Mouse (Mus musculus) spleen, adult 2 months (tissue): ENCODE data around the gene Ncdn. TPM values are rescaled to one million over a fixed set of nuclear protein-coding genes. Genes with fewer than 3 reads are reported as not detected.

Source experiments
- DNase-seq, 2 experiments: peaks; one replicate each; pipeline versions ENCODE4 v3.0.0 to v3.0.0-alpha.2; 2012 to 2021; ENCODE audit warnings: low spot score in 2 of 2, low read depth in 1 of 2
- H3K27ac ChIP-seq: fragments of 200-500 bp; 2 replicates; pipeline ENCODE4 v1.5.1; 2012; ENCODE audit warnings: low read length, inconsistent platforms; ENCODE audit not compliant: insufficient read depth
- H3K27me3 ChIP-seq: fragments of 200-500 bp; 2 replicates; pipeline ENCODE4 v1.6.1; 2012; ENCODE audit warnings: mild to moderate bottlenecking, moderate library complexity, low read length, inconsistent platforms; ENCODE audit not compliant: control insufficient read depth, insufficient read depth
- H3K36me3 ChIP-seq: fragments of 200-500 bp; 2 replicates; pipeline ENCODE4 v1.6.1; 2012; ENCODE audit warnings: mild to moderate bottlenecking, low read length, inconsistent platforms; ENCODE audit not compliant: control insufficient read depth, insufficient read depth
- H3K4me1 ChIP-seq: fragments of 200-500 bp; 2 replicates; pipeline ENCODE4 v1.6.1; 2011; ENCODE audit warnings: inconsistent platforms; ENCODE audit not compliant: control insufficient read depth, insufficient read depth, insufficient read length
- H3K4me3 ChIP-seq: fragments of 200-500 bp; 2 replicates; pipeline ENCODE4 v1.5.1; 2011; ENCODE audit warnings: mild to moderate bottlenecking, inconsistent platforms; ENCODE audit not compliant: insufficient read depth, insufficient read length; ENCODE audit errors: extremely low read depth
- CTCF ChIP-seq: fragments of 200-500 bp; IDR thresholded peaks from 2 replicates; pipeline ENCODE4 v1.5.1; 2011; ENCODE audit warnings: mild to moderate bottlenecking, inconsistent platforms; ENCODE audit not compliant: insufficient read depth, insufficient read length, insufficient replicate concordance; ENCODE audit errors: extremely low read depth
- POLR2A ChIP-seq: fragments of 200-500 bp; IDR thresholded peaks from 2 replicates; pipeline ENCODE4 v1.6.1; 2011; ENCODE audit warnings: low read depth, low read length, inconsistent platforms
- WGBS: fragments of 180-500 bp; shearing (Covaris S2); methylation state at CpG from one replicate; pipeline ENCODE4 v1.1.7; 2018; 5-methylcytosine and 5-hydroxymethylcytosine counted together
- polyA plus RNA-seq: library from polyadenylated mRNA; depleted of rRNA; stranded (reverse); fragments of >200 nt; gene quantifications from 2 replicates; pipeline ENCODE4 v1.2.3, GENCODE M21; 2012; rRNA removed

Ncdn gene
- 31.9 and 42.1 TPM in 2 replicates for polyA plus RNA-seq

- under 1% methylated on average over 70 of the region's 71 CpGs for WGBS
- peaks cover 11% of the 10 kb centered on the region for H3K36me3 ChIP-seq
- DNase-seq: peak; percentile 90 to 94
- H3K4me1 ChIP-seq: peaks cover 10% of the 10 kb centered on the region; the same call in 1 of the 2 replicates
- H3K27me3 ChIP-seq: no peaks in the 10 kb centered on the region
- H3K27ac ChIP-seq: peak within 1 kb of the TSS; percentile 94
- TF ChIP-seq POLR2A (peak; percentile 76), CTCF (no peak)
- H3K4me3 ChIP-seq: peak within 1 kb of the TSS; percentile 96
Observed at GRCm38 (mm10) chr4:126753268-126754230, at the start of gene Ncdn, which contains the start of gene AU040320. Gene Ncdn (minus strand): TSS chr4:126753438. Gene AU040320 (plus strand): TSS chr4:126753544.

- TF ChIP-seq POLR2A (no peak), CTCF (no peak)
- H3K27me3 ChIP-seq: no peaks in the 10 kb centered on the region
- no peaks in the 10 kb centered on the region for H3K4me1 ChIP-seq
- WGBS: 95% methylated on average over 8 of the region's 8 CpGs
- H3K27ac ChIP-seq: no peak overlapping the region
- DNase-seq: no peak
- H3K4me3 ChIP-seq: no peak overlapping the region
- peaks cover 1% of the 10 kb centered on the region; the same call in 1 of the 2 replicates for H3K36me3 ChIP-seq
Observed at GRCm38 (mm10) chr4:126802174-126802573, 48.9 kb upstream of the Ncdn start.

GRCm38 (mm10) chr4:126792341-126793102 is 39.3 kb upstream of the Ncdn start:
- Histone ChIP-seq H3K4me1 (no peaks in the 10 kb centered on the region), H3K36me3 (peaks cover 15% of the 10 kb centered on the region), H3K27ac (no peak overlapping the region), H3K4me3 (no peak overlapping the region), H3K27me3 (no peaks in the 10 kb centered on the region)
- TF ChIP-seq CTCF (no peak), POLR2A (no peak)
- WGBS: 96% methylated on average over 7 of the region's 7 CpGs
- no peak for DNase-seq

- no peak overlapping the region for H3K4me3 ChIP-seq
- 81% methylated on average over 8 of the region's 8 CpGs for WGBS
- H3K27me3 ChIP-seq: no peaks in the 10 kb centered on the region
- no peak for DNase-seq
- no peak overlapping the region for H3K27ac ChIP-seq
- H3K4me1 ChIP-seq: no peaks in the 10 kb centered on the region
- TF ChIP-seq CTCF: no peak
- TF ChIP-seq POLR2A: no peak
- no peaks in the 10 kb centered on the region for H3K36me3 ChIP-seq
Observed at GRCm38 (mm10) chr4:126782996-126783395, 29.8 kb upstream of the Ncdn start.

- WGBS: 93% methylated on average over 8 of the region's 8 CpGs
- no peak for DNase-seq
- no peak for TF ChIP-seq CTCF
- no peak for TF ChIP-seq POLR2A
- H3K36me3 ChIP-seq: no peaks in the 10 kb centered on the region
- no peak overlapping the region for H3K27ac ChIP-seq
- no peaks in the 10 kb centered on the region for H3K27me3 ChIP-seq
- no peaks in the 10 kb centered on the region for H3K4me1 ChIP-seq
- no peak overlapping the region for H3K4me3 ChIP-seq
Observed at GRCm38 (mm10) chr4:126782512-126782911, 29.3 kb upstream of the Ncdn start.

- Histone ChIP-seq H3K4me3 (no peak overlapping the region), H3K27ac (no peak overlapping the region), H3K4me1 (no peaks in the 10 kb centered on the region), H3K36me3 (no peaks in the 10 kb centered on the region), H3K27me3 (no peaks in the 10 kb centered on the region)
- no peak for DNase-seq
- TF ChIP-seq POLR2A: no peak
- no peak for TF ChIP-seq CTCF
- WGBS: 89% methylated on average over 3 of the region's 3 CpGs
Observed at GRCm38 (mm10) chr4:126781871-126782270, 28.6 kb upstream of the Ncdn start.
